ENCODE assay signal across 22 mouse cellular contexts in the genomic region with DNA sequence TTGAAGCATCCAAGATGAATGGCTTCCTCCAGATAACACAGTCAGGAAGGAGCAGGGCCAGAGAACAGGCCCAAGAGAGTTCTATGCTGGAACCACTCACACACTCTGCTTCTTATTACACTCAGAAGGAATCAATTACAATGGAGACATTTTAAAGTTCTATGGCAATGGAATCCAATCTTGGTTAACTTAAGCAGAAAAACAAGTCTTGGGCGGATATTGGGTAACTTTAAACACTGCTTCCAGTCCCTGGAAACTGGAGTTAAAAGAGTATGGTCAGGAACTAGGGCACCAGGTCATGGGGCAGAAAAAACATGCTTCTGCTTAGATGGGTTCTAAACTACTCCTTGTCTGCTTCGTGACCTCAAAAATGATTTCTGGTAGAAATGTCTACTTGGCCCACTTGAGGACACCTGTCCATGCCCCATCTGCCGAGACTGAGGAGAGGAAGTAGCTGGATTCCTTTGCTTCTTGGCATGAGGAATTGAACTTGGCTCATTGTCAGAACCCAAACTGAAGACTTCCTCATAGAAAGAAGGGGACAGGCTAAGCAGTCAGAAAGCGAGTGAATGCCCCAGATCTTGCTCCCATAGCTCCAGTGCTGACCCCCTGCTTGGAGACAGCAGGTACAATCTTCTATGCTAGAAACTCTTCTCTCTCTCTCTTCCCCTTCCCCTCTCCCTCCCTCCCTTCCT.
DNase-seq lines count a peak whose midpoint lies in the region; ATAC-seq lines count a peak whose summit lies in the region.
"Had no signal": no experiment of that assay in that cellular context is flagged by ENCODE, and none has a peak within 500 bp of the region (broad histone marks: within the 10 kb centered on the region; RNA-seq: fewer than 3 reads in every experiment).

No protein-coding gene starts in this region.

- H3K36me3 ChIP-seq in embryonic facial prominence, embryonic 11.5 days (replicated peaks; ENCODE audit: control insufficient read depth, insufficient read depth, low read depth, low read length), result no peaks in the 10 kb centered on the region
- H3K36me3 ChIP-seq in embryonic facial prominence, embryonic 10.5 days (replicated peaks), result no peaks in the 10 kb centered on the region
- no peaks in the 10 kb centered on the region for H3K36me3 ChIP-seq in embryonic facial prominence, embryonic 15.5 days
- H3K36me3 ChIP-seq: embryonic facial prominence, embryonic 12.5 days; forebrain, embryonic 10.5 days; heart, embryonic 10.5 days; hindbrain, embryonic 10.5 days; intestine, embryonic 15.5 days had no signal

- no peaks in the 10 kb centered on the region for H3K9me3 ChIP-seq in embryonic facial prominence, embryonic 11.5 days (replicated peaks; ENCODE audit: control insufficient read depth, low read length)
- peaks cover 3% of the 10 kb centered on the region; the same call in 1 of the 2 replicates for H3K9me3 ChIP-seq in embryonic facial prominence, embryonic 10.5 days
- no peaks in the 10 kb centered on the region for H3K9me3 ChIP-seq in embryonic facial prominence, embryonic 15.5 days (replicated peaks)
- H3K9me3 ChIP-seq: forebrain, embryonic 10.5 days; heart, embryonic 10.5 days; hindbrain, embryonic 10.5 days; intestine, embryonic 15.5 days had no signal

- no peak overlapping the region for H3K9ac ChIP-seq in embryonic facial prominence, embryonic 11.5 days (replicated peaks; ENCODE audit: low read length)
- H3K9ac ChIP-seq in embryonic facial prominence, embryonic 15.5 days, result no peak overlapping the region
- H3K9ac ChIP-seq: embryonic facial prominence, embryonic 12.5 days; hindbrain, embryonic 14.5 days; intestine, embryonic 15.5 days had no signal

- H3K4me3 ChIP-seq in embryonic facial prominence, embryonic 11.5 days (ENCODE audit: low read depth, low read length), result no peak overlapping the region
- H3K4me3 ChIP-seq in embryonic facial prominence, embryonic 10.5 days, result no peak overlapping the region
- no peak overlapping the region for H3K4me3 ChIP-seq in embryonic facial prominence, embryonic 15.5 days (replicated peaks)
- H3K4me3 ChIP-seq: embryonic facial prominence, embryonic 12.5 days; forebrain, embryonic 10.5 days; heart, embryonic 10.5 days; hindbrain, embryonic 10.5 days; intestine, embryonic 15.5 days had no signal

- H3K4me1 ChIP-seq in embryonic facial prominence, embryonic 11.5 days (ENCODE audit: control insufficient read depth, insufficient read depth, low read length), result no peaks in the 10 kb centered on the region
- H3K4me1 ChIP-seq in embryonic facial prominence, embryonic 10.5 days, result 0 out of 2 replicates have a peak, but pooled peaks cover 10% of the 10 kb centered on the region
- peaks cover 7% of the 10 kb centered on the region; the same call in 1 of the 2 replicates for H3K4me1 ChIP-seq in embryonic facial prominence, embryonic 15.5 days
- H3K4me1 ChIP-seq: forebrain, embryonic 10.5 days; hindbrain, embryonic 10.5 days; intestine, embryonic 15.5 days had no signal

- H3K4me2 ChIP-seq in embryonic facial prominence, embryonic 11.5 days (ENCODE audit: low read depth, low read length), result no peak overlapping the region
- H3K4me2 ChIP-seq in embryonic facial prominence, embryonic 15.5 days (replicated peaks), result no peak overlapping the region
- H3K4me2 ChIP-seq: embryonic facial prominence, embryonic 12.5 days; hindbrain, embryonic 14.5 days; intestine, embryonic 15.5 days had no signal

- no peak overlapping the region for H3K27ac ChIP-seq in embryonic facial prominence, embryonic 11.5 days (replicated peaks; ENCODE audit: low read depth, low read length)
- no peak overlapping the region for H3K27ac ChIP-seq in embryonic facial prominence, embryonic 10.5 days (replicated peaks)
- H3K27ac ChIP-seq in embryonic facial prominence, embryonic 15.5 days (replicated peaks), result peak overlapping the region; percentile 60; the same call in 1 of the 2 replicates
- H3K27ac ChIP-seq: embryonic facial prominence, embryonic 12.5 days; forebrain, embryonic 10.5 days; heart, embryonic 10.5 days; hindbrain, embryonic 10.5 days; hindbrain, embryonic 14.5 days; intestine, embryonic 15.5 days had no signal

- peak; percentile 10 for DNase-seq in embryonic facial prominence, embryonic 11.5 days (ENCODE audit: low spot score)
- DNase-seq in embryonic facial prominence, embryonic 10.5 days (ENCODE audit: low spot score), result no peak
- peak; percentile 23 to 28 for DNase-seq in heart, adult 18-20 months
- DNase-seq in heart, postnatal 4 days, result no peak
- DNase-seq in adipocyte (ENCODE audit: low spot score) (peak; percentile 46), MN1 (ENCODE audit: low spot score) (no peak)
- DNase-seq: adrenal gland, adult 8-10 months; adrenal gland, postnatal 36 days; cerebellum, adult 11 months; cerebellum, adult 8-10 months; gastrocnemius, postnatal 25 days; heart, postnatal 10 days; kidney, adult 18-20 months had no signal

- no peak for ATAC-seq in embryonic facial prominence, embryonic 11.5 days (replicated peaks; ENCODE audit: insufficient number of reproducible peaks, low FRiP score, low TSS enrichment, low read depth)
- 0 out of 2 replicates have a peak, but pooled peaks have one; percentile 43 for ATAC-seq in embryonic facial prominence, embryonic 15.5 days (ENCODE audit: insufficient number of reproducible peaks, low FRiP score, low TSS enrichment, low read depth)
- ATAC-seq: forebrain, embryonic 14.5 days; intestine, embryonic 15.5 days had no signal

- no peaks in the 10 kb centered on the region for H3K27me3 ChIP-seq in embryonic facial prominence, embryonic 11.5 days (ENCODE audit: control insufficient read depth, insufficient read depth, low read length)
- no peaks in the 10 kb centered on the region for H3K27me3 ChIP-seq in embryonic facial prominence, embryonic 10.5 days (replicated peaks; ENCODE audit: low read depth, poor library complexity, severe bottlenecking)
- H3K27me3 ChIP-seq in embryonic facial prominence, embryonic 15.5 days, result no peaks in the 10 kb centered on the region
- H3K27me3 ChIP-seq: CH12.LX; embryonic facial prominence, embryonic 12.5 days; intestine, embryonic 15.5 days had no signal

- WGBS in embryonic facial prominence, embryonic 11.5 days, result 51% methylated on average over 4 of the region's 4 CpGs
- 65% methylated on average over 4 of the region's 4 CpGs for WGBS in embryonic facial prominence, embryonic 10.5 days
- WGBS in embryonic facial prominence, embryonic 15.5 days, result 38% methylated on average over 4 of the region's 4 CpGs

Comparison
In these comparisons a context has a peak if more than half of its experiments do, and no peak if none do; other contexts are left out.
1. DNase-seq: peak in embryonic facial prominence, embryonic 11.5 days (single experiment), heart, adult 18-20 months (2 of 2) and adipocyte (single experiment); none in embryonic facial prominence, embryonic 10.5 days (single experiment), heart, postnatal 4 days (single experiment) and MN1 (single experiment).